10 mouse cellular contexts compared by ENCODE assay signal in the genomic region with DNA sequence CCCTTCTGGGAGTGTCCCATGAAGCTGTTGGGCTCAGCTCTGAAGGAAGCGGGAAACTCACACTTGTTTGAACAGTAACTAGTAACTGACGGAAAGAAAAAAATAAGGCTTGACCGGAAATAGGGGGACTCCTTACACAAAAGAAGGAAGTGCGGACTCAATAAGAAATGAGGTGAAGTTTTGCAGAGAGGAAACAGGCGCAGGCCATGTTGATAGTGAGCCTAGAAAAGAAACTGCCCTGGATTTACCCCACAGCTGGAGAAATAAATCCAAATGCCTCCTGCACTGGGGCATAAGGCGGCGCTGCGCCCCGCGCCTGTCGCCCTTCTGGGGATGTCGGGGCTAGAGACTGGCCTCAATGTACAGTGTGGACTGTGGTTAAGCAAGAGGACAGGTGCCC.
A peak's percentile ranks its signal among the peaks of the same experiment; 100 is the strongest.
DNase-seq lines count a peak whose midpoint lies in the region; ATAC-seq and TF ChIP-seq lines count a peak whose summit lies in the region.
"Had no signal": no experiment of that assay in that cellular context is flagged by ENCODE, and none has a peak within 500 bp of the region (broad histone marks: within the 10 kb centered on the region; RNA-seq: fewer than 3 reads in every experiment).

No protein-coding gene starts in this region.

- no peak overlapping the region for H3K4me3 ChIP-seq in kidney, adult 2 months (ENCODE audit: insufficient read depth, low read depth, low read length)
- H3K4me3 ChIP-seq in kidney, embryonic 14.5 days (ENCODE audit: low read length) = no peak overlapping the region
- H3K4me3 ChIP-seq in bone marrow macrophage, adult 2 months (ENCODE audit: insufficient read depth, low read length) = no peak overlapping the region
- no peak overlapping the region for H3K4me3 ChIP-seq in heart, embryonic 11.5 days (ENCODE audit: low read depth, low read length)
- H3K4me3 ChIP-seq in liver, postnatal 0 days (ENCODE audit: low read depth, low read length) = no peak overlapping the region
- H3K4me3 ChIP-seq: liver, embryonic 13.5 days had no signal

- DNase-seq in kidney, adult 2 months = peak; percentile 14
- DNase-seq in liver, postnatal 0 days = no peak
- DNase-seq in frontal cortex, postnatal 25 days (ENCODE audit: low spot score in 2 of 2) = no peak
- DNase-seq in thymus, postnatal 0 days (ENCODE audit: low spot score) = no peak
- DNase-seq in cerebellum, postnatal 10 days = no peak
- DNase-seq: adrenal gland, adult 2 months; liver, embryonic 13.5 days had no signal

- WGBS in kidney, adult 2 months = 78% methylated on average over 12 of the region's 12 CpGs
- WGBS in kidney, embryonic 14.5 days = 87% methylated on average over 12 of the region's 12 CpGs
- WGBS in heart, embryonic 11.5 days (ENCODE audit: insufficient replicate concordance) = 69% methylated on average over 12 of the region's 12 CpGs
- WGBS in liver, postnatal 0 days (ENCODE audit: insufficient replicate concordance) = 27% methylated on average over 12 of the region's 12 CpGs

- H3K4me1 ChIP-seq in kidney, adult 2 months (ENCODE audit: control insufficient read depth, insufficient read depth, low read length) = peaks cover 11% of the 10 kb centered on the region; the same call in 1 of the 2 replicates
- peaks cover 13% of the 10 kb centered on the region for H3K4me1 ChIP-seq in kidney, embryonic 14.5 days (ENCODE audit: control insufficient read depth, insufficient read depth, low read length)
- peaks cover 33% of the 10 kb centered on the region for H3K4me1 ChIP-seq in bone marrow macrophage, adult 2 months (ENCODE audit: control insufficient read depth, insufficient read depth, low read length)
- H3K4me1 ChIP-seq in heart, embryonic 11.5 days (ENCODE audit: control insufficient read depth, insufficient read depth, low read length) = peaks cover 15% of the 10 kb centered on the region
- H3K4me1 ChIP-seq in liver, postnatal 0 days (ENCODE audit: insufficient read depth) = peaks cover 11% of the 10 kb centered on the region

- H3K36me3 ChIP-seq in kidney, adult 2 months (ENCODE audit: control insufficient read depth, insufficient read depth, low read length) = no peaks in the 10 kb centered on the region
- H3K36me3 ChIP-seq in kidney, embryonic 14.5 days (ENCODE audit: control insufficient read depth, insufficient read depth, low read length) = no peaks in the 10 kb centered on the region
- no peaks in the 10 kb centered on the region for H3K36me3 ChIP-seq in heart, embryonic 11.5 days (ENCODE audit: control insufficient read depth, insufficient read depth, low read length)
- H3K36me3 ChIP-seq in liver, postnatal 0 days (replicated peaks; ENCODE audit: insufficient read depth, low read length) = no peaks in the 10 kb centered on the region
- H3K36me3 ChIP-seq: liver, embryonic 13.5 days had no signal

- H3K27me3 ChIP-seq in kidney, adult 2 months (replicated peaks; ENCODE audit: control insufficient read depth, insufficient read depth, low read length) = no peaks in the 10 kb centered on the region
- H3K27me3 ChIP-seq in kidney, embryonic 14.5 days (ENCODE audit: control insufficient read depth, insufficient read depth, low read length) = no peaks in the 10 kb centered on the region
- H3K27me3 ChIP-seq in heart, embryonic 11.5 days (ENCODE audit: control insufficient read depth, insufficient read depth, low read length) = no peaks in the 10 kb centered on the region
- H3K27me3 ChIP-seq in liver, postnatal 0 days (ENCODE audit: insufficient read depth, low read length) = no peaks in the 10 kb centered on the region
- H3K27me3 ChIP-seq: liver, embryonic 13.5 days had no signal

- H3K4me2 ChIP-seq in kidney, embryonic 14.5 days (replicated peaks; ENCODE audit: low read depth, low read length) = no peak overlapping the region
- H3K4me2 ChIP-seq in heart, embryonic 11.5 days = no peak overlapping the region
- H3K4me2 ChIP-seq in liver, postnatal 0 days (ENCODE audit: low read depth, low read length) = peak overlapping the region; percentile 11; the same call in 1 of the 2 replicates
- H3K4me2 ChIP-seq: liver, embryonic 13.5 days had no signal

- TF ChIP-seq EP300 in liver, postnatal 0 days (IDR thresholded peaks at IDR 0.05; ENCODE audit: low read depth) = no peak

- TF ChIP-seq CTCF in kidney, adult 2 months (conservative IDR thresholded peaks at IDR 0.05; ENCODE audit: insufficient read depth, insufficient read length, low read depth, low read length) = no peak
- TF ChIP-seq CTCF in bone marrow macrophage, adult 2 months (IDR thresholded peaks at IDR 0.05; ENCODE audit: low read depth, low read length) = no peak
- TF ChIP-seq CTCF in liver, postnatal 0 days (IDR thresholded peaks at IDR 0.05; ENCODE audit: low read depth) = peak; percentile 24; the same call in 1 of the 2 replicates

- H3K9ac ChIP-seq in kidney, embryonic 14.5 days (ENCODE audit: low read depth, low read length) = no peak overlapping the region
- H3K9ac ChIP-seq in heart, embryonic 11.5 days (ENCODE audit: low read depth, low read length) = no peak overlapping the region
- H3K9ac ChIP-seq in liver, postnatal 0 days (replicated peaks) = no peak overlapping the region
- H3K9ac ChIP-seq: liver, embryonic 13.5 days had no signal

- no peak for TF ChIP-seq POLR2A in kidney, adult 2 months (IDR thresholded peaks at IDR 0.05; ENCODE audit: low read depth, low read length)
- no peak for TF ChIP-seq POLR2A in bone marrow macrophage, adult 2 months (IDR thresholded peaks at IDR 0.05; ENCODE audit: borderline replicate concordance, low read depth, low read length)

- no peak for ATAC-seq in kidney, embryonic 14.5 days (ENCODE audit: low FRiP score, low TSS enrichment)
- 0 out of 2 replicates have a peak, but pooled peaks have one; percentile 35 for ATAC-seq in heart, embryonic 11.5 days (replicated peaks; ENCODE audit: insufficient number of reproducible peaks, low FRiP score, low TSS enrichment)
- peak; percentile 45 for ATAC-seq in liver, postnatal 0 days

- no peaks in the 10 kb centered on the region for H3K9me3 ChIP-seq in kidney, embryonic 14.5 days (ENCODE audit: control insufficient read depth, low read length)
- H3K9me3 ChIP-seq in heart, embryonic 11.5 days (replicated peaks; ENCODE audit: control insufficient read depth, low read length) = no peaks in the 10 kb centered on the region
- H3K9me3 ChIP-seq in liver, postnatal 0 days (ENCODE audit: low read length) = no peaks in the 10 kb centered on the region
- H3K9me3 ChIP-seq: liver, embryonic 13.5 days had no signal

- H3K27ac ChIP-seq in kidney, adult 2 months (ENCODE audit: insufficient read depth, low read depth, low read length) = no peak overlapping the region
- no peak overlapping the region for H3K27ac ChIP-seq in kidney, embryonic 14.5 days (ENCODE audit: low read depth, low read length)
- H3K27ac ChIP-seq in bone marrow macrophage, adult 2 months (ENCODE audit: insufficient read depth, low read depth, low read length) = peak overlapping the region; percentile 52
- H3K27ac ChIP-seq in heart, embryonic 11.5 days (ENCODE audit: low read depth, low read length) = peak overlapping the region; percentile 7; the same call in 1 of the 2 replicates
- H3K27ac ChIP-seq in liver, postnatal 0 days (ENCODE audit: low read depth) = peak overlapping the region; percentile 36; the same call in 1 of the 2 replicates
- H3K27ac ChIP-seq: liver, embryonic 13.5 days had no signal

Comparison
In these comparisons a context has a peak if more than half of its experiments do, and no peak if none do; other contexts are left out.
1. H3K27ac ChIP-seq: peak in bone marrow macrophage, adult 2 months (single experiment), heart, embryonic 11.5 days (single experiment) and liver, postnatal 0 days (single experiment); none in kidney, adult 2 months (single experiment) and kidney, embryonic 14.5 days (single experiment).